Mouse (Mus musculus) urinary bladder, postnatal 25 days (tissue): Measurements from ENCODE around the gene Camk2d.

ENCODE experiments used
- DNase-seq: peaks from one replicate; pipeline ENCODE4 v3.0.0; 2022; ENCODE audit warnings: low spot score

Gene Camk2d

DNA sequence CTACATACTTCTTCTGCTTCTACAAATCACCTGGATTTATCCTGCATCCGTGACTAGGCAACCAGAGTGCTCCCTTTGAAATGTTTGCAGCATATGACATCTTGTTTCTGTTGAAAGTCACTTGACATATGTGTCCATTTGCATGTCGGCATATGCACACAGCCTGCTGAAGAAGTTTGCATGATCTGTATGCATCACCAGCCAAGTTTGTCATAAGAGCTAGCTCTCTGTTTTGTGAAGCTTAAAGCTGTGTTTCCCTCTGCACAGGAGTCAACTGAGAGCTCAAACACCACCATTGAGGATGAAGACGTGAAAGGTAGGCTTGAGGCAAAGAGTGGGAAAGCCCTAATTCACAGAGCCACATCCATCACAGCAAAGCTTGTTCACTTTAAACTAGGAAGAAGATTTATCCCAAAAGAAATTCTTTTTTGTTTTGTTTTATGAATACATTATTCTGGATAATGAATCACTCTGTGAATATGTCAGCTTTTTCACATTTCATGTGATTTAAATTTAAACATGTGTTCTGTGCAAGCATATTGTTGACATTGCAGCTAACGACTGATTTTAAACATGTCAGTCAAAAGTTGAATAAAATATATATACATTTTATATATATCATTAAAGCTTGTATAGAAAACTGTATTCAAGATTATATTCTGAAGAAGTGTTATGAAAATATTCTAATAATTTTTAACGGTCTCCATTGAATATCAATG, 214.4 kb downstream of the Camk2d start:
- DNase-seq, result no peak

DNA sequence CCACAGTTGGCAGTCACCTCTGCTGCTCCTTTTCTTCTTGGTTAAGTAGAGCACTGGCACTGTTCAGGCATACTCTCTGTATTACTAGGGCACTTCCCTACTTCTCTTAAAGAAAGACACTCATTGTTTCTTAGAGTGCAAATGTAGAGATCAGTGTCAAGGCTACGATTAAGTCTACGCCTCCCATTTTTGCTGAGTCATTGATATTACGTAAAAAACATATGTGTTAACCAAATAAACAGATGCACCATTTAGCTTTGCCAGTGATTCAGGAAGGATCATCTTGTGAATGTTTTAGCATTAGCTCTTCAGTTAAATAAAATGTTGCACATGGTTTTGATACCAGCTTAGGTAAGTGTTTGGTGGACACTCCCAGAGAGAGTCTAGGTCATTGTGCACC, 215.5 kb downstream of the Camk2d start:
- DNase-seq, result no peak

DNA sequence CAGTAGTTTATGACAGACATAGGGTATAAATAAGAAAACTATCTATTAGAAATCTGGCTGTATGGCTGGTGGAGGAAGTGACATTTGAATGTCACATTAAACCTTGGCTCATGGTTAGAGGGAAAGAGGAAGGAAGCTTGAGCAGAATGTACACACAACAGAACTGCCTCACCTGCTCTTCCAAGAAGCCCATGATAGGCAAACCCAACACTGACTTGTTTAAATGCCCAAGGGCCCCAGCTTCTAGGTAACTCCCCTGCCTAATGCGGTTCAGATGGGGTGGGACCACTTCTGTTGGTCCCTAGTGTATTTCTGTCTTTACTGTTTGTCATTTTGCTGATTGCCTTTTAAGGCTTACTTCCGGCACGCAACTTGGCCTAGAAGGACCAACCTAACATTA, 226.3 kb downstream of the Camk2d start:
- DNase-seq, result no peak

GRCm38 (mm10) chr3:126824930-126825329, 228.8 kb downstream of the Camk2d start:
- DNase-seq, result no peak

GRCm38 (mm10) chr3:126826172-126826571, 230.1 kb downstream of the Camk2d start:
- no peak for DNase-seq

DNA sequence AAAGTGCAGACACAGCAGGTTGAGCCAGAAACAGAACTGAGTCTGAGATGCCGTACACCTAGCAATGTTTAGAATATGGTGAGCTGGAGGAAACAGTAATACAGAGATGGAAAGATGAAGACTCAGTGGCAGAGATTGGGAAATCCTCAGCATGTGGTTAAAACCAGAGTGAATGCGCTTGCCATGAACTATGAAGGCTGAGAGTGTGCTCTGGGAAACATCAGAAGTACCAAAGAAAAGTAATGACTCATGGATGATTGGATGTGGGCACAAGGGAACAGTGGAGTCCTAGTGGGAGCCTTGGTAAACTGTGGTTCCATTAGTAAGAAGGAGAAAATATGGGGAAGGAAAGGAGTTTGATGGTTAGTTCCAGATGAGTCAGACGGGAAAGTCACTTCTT, 231.8 kb downstream of the Camk2d start:
- DNase-seq, result no peak

DNA sequence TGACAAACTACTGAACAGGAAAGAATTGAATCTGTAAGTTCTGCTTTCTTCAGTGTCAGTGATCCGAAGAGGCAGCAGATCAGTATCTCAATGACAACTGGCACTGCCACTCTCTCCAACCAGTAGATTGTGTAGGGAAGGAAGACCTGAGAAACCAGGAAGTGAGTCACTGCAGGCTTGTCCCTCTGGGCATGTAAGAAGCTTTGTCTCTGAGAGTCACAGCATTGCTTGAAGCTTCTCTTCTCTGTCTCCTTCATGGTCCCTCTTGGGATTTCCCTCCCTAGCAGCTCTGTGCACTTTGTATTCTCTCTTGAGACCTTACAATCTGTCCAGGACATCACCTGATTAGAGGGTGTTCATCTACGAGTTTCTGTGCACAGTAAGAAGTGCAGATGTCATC, 233.7 kb downstream of the Camk2d start:
- DNase-seq, result no peak

DNA sequence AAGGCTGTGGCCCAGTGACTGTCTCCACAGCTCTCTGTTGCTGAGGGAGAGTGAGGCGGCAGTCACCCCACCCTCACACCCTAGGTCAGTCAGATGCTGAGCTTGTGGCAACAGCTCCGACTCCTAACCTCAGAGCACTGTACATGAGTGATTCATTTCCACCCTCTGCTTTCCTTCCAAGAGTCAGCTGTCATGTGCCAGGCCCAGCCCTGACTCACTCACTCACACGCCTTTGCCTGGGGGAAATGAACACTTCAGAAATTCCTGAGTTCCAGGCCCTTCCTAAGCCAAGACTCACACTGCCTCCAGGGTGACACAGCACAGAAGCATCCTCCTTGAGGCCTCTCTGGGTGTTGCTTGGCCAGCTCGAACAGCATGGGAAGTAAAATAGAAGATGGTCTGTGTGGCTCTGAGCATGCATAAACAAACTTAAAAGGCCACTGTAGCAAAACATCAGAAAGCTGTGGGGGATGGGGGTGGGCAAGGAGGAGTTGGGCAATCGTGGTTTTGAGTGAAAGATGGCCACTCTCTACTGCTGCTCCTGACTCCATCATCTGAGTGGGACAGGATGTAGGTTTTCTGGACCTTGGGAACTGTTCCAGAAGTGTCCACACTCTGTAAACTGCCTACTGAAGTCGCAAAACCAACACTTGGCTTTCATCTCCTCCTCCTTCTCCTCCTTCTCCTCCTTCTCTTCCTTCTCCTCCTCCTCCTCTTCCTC, 235.5 kb downstream of the Camk2d start:
- DNase-seq, result peak; percentile 39

- no peak for DNase-seq
These were observed 238.6 kb downstream of the Camk2d start for GRCm38 (mm10) chr3:126834641-126835167.

DNA sequence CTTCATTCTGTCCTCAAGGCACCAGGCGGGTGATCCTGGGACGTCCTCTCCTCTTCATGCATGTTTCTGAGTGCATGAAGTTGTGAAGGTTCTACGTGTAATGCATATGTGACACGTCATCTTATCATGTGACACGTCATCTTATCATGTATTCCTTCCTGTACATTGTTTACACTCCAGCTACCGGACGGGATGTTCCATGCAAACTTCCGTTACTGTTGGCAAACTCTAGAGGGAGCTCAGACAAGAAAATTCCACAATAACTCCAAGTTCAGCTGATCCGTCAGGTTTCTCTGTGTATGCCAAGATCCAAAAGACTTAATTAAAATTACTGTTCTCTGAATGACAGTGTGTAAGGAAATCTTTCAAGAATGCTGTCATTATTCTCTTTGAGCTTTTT, 246.7 kb downstream of the Camk2d start:
- no peak for DNase-seq

DNA sequence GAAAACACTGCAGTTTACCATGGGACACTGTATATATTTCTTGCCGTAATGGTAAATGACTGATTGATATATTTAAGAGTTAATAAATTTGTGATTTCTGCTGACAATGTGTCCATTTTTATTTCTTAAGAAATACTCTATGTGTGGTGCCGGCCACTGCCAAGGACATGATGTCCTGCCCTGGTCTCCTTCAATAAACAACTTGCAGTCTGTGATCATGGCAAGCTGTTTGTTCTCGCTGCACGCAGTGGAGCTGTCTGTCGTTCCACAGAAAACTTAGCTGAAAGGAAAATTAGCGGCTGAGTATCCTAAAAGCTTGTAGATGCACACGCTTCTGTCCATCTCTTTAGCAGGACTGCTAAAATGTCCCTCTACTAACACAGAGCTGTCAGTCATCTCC, 248.7 kb downstream of the Camk2d start:
- no peak for DNase-seq

DNA sequence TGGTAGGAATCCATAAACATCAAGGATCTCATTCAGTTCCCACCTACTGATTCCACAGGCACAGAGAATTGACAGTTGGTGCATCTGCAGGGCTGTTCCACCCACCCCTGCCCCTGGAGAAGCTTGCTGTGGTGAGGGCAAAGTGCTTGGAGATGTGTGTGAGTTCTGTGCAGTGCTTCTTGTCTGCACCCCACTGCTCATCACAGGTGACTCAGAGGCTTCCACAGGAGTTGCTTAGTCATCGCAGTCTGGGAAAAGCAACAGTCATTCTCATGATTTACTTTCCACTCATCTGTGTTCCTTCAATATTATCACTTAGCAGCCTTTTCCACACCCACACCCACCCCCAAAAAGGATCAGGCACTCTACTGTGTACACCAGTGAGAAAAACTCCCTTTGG, 252.0 kb downstream of the Camk2d start:
- DNase-seq, result no peak

GRCm38 (mm10) chr3:126860442-126860841, 264.3 kb downstream of the Camk2d start:
- no peak for DNase-seq

- DNase-seq, result peak; percentile 26
These were observed 273.5 kb downstream of the Camk2d start for GRCm38 (mm10) chr3:126869561-126869960.

DNA sequence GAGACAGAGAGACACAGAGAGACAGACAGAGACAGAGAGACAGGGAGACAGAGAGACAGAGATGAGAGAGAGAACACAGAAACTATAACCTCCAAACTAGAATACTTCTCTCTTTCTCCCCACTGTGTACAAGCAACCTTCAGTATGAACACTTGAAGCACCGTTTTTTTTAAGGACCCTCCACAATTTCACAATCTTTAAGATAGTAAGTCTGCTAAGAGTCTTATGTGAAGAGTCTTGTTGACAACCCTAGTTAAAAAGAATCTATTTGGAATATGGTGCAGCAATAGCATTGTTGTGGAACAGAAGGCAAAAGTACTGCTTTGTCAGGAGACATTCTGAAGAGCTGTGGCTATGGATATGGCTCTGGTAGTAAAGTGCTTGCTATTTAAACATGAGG, 274.6 kb downstream of the Camk2d start:
- no peak for DNase-seq

GRCm38 (mm10) chr3:126878233-126878632, 282.1 kb downstream of the Camk2d start:
- no peak for DNase-seq

DNA sequence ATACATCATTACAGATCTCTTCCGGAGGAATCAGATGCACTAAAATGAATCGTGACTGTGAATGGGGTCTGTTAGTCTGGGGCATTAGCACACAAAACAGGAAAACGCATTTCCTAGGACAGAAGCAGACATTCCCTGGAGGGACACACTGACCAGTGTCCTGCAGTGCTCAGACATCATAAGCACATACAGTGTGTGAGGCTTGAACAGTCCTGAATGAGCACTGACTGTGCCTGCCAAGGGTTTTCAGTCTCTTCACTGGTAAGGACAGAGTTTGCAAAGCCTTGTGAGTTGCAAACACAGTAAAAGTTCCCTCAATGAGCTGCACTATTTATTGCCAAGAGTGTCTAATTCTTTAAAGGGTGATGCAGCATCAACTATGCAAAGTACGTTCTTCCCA, 290.0 kb downstream of the Camk2d start:
- DNase-seq, result no peak

DNA sequence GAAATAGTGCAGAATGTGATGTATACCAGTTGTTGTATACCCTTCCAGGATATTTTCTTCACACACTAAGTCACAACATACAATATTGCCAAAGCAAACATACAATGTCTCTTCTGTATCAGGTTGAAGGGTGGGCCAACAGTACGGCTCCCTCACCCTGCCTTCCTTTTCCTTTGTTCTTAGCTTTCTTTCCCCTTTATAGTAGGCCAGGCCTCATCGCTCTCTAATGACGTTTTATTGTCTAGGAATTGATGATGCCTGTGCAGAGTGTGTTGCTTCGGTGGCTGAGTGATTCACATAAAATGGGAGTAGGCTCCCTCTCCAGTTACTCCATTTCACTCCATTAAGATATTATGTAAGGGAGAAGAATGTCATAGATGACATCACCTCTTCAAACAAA, 290.5 kb downstream of the Camk2d start:
- no peak for DNase-seq
